Mouse (Mus musculus): ENCODE measurements at regions not wholly inside any gene's neighbourhood (a gene's known extent, or its start where the extent isn't known, plus 50 kb on each side); places are given as distances from the start of the nearest gene placed in this dataset.

- intact Hi-C loops (cut with DNase I): no loop called here
- no peak for DNase-seq (ENCODE audit: low spot score in 2 of 2)
These were observed 57.6 kb upstream of the D1Pas1 start for GRCm38 (mm10) chr1:186909518-186910105.

DNA sequence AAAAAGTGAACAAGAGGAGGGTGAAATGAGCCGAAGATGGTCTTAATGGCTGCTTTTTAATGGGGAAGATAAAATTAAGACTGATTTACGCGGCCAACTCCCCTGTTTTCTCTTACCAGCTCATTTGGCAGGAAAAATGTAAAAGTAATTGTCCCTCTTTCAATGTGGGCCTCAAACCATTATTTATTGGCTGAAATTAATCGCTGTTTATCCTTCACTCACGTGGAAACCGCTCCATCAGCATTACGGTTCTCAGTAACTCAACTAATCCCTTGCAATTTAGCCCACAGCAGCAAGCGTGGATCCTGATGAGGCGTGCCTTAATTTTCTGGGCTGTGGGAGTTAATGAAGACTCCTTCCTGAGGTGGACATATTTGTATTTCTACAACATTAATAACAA is 58.1 kb upstream of the D1Pas1 start:
- intact Hi-C loops (cut with DNase I): no loop called here
- DNase-seq (ENCODE audit: low spot score in 2 of 2): no peak

GRCm38 (mm10) chr1:186907409-186908170 is 59.6 kb upstream of the D1Pas1 start:
- intact Hi-C loops (cut with DNase I): no loop called here
- no peak for DNase-seq (ENCODE audit: low spot score in 2 of 2)

DNA sequence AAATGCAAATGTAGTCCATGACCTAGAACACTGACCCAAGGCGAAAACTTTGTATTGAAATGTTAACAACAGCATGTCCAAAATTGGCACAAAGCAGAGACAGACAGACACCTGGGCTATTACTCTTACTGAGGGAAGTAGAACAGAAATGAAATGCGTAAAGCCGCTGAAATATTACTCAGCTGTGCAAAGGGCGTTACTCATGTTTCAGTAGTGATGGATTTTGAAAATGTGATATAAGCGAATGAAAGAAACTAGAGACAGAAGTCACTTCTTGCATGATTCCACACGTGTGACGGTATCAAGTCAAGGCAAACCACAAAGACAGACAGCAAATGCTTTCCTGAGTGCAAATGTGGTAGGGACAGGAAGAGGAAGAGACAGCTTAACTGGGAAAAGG is 61.3 kb upstream of the D1Pas1 start:
- DNase-seq (ENCODE audit: low spot score in 2 of 2): no peak

GRCm38 (mm10) chr1:186901548-186901947 is 65.7 kb upstream of the D1Pas1 start:
- DNase-seq (ENCODE audit: low spot score in 2 of 2): no peak
- intact Hi-C loops (cut with DNase I): no loop called here

More for the DNA sequence above, 61.3 kb upstream of the D1Pas1 start:
- intact Hi-C loops (cut with DNase I): no loop called here

DNA sequence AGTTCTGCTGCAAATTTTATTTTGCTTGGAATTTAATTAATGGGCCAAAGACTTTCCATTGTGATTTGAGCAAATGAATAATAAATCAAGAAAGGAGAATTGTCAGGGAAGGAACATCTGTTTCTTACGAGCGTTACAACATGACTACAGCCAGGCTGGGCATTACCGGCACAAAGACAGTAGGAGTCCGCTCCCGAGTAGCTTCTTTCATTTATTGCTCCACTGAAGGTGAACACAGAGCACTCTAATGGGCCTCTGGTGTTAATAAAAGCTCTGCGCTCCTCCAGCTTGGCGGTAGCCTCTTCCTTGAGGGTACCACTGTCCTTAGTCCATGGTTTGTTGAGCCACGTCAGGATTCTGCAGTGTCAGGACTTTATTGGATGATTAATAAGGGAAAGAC is 69.0 kb upstream of the D1Pas1 start:
- DNase-seq (ENCODE audit: low spot score in 2 of 2): no peak
- intact Hi-C loops (cut with DNase I): no loop called here

DNA sequence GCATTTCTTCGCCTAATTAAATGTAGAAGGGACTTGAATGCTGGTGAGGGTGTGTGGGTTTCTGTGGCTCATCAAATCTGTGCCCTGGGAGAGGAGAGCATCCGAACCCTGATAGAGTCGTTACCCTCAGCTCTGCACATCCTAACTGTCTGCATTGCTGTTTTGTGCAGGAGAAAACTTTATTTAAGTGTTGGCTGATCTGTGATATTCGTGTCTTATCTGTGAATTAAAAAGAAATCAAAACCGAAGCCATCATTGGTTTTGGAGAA is 77.7 kb upstream of the D1Pas1 start:
- no peak for DNase-seq (ENCODE audit: low spot score in 2 of 2)
- intact Hi-C loops (cut with DNase I): no loop called here

GRCm38 (mm10) chr1:186888767-186889583 is 78.2 kb upstream of the D1Pas1 start:
- no peak for DNase-seq (ENCODE audit: low spot score in 2 of 2)
- intact Hi-C loops (cut with DNase I): no loop called here

DNA sequence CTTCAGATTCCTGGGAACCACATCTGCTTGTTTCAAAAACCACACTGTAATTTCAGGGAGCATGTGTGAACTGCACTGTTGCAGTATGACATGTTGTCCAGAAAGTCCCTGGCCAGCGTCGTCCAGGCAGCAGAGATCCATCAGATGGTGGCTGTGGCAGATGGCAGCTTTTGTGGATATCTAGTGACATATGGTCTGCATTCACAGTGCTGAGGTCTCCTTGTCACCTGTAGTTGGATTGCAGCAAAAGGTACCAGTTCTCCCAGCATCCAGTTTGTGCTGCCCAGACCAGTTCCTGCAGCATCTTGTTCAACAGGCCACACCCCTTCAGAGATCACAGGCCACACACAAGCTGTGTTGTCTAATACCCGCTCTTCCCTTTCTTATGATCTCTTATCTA is 80.1 kb upstream of the D1Pas1 start:
- DNase-seq (ENCODE audit: low spot score in 2 of 2): no peak
- intact Hi-C loops (cut with DNase I): no loop called here

DNA sequence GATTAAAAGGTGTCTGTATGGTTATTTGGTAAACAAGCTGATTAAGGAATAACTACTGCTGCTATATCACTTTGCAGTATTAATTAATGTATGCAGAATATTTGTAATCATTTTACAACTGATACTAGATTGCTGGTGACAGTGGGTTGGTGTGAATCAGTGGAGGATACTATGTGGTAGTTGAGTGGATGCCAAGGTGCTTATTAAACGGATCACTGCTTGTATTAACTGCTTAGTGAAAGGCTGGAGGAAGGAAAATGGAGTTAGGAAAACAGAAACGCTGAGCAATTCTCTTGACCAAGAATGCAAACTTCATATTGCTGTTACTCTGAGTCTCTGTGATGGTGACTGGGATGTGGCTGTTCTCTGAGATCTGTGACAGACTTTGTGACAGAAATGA is 86.8 kb upstream of the D1Pas1 start:
- no peak for DNase-seq (ENCODE audit: low spot score in 2 of 2)
- intact Hi-C loops (cut with DNase I): no loop called here

GRCm38 (mm10) chr1:186860608-186861444 is 106.4 kb upstream of the D1Pas1 start:
- intact Hi-C loops (cut with DNase I): no loop called here
- DNase-seq (ENCODE audit: low spot score in 2 of 2): no peak

DNA sequence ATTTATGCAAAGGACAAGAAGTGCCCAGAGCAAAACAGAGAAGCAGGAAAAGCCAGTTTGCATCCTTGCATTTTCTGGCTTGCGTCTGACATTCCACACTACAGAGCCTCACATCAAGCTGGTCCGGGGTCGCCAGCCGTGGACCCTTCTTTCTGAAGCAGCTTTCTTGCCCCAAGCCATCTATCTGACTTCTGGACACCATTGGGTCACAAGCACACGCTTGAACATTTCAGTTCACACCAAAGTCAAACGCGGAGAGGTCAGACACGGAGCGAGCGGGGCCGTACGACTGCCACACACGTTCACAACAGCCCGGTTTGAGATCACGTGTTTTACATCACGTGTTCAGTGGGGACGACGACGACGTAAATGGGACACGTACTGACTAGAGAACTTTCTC is 108.9 kb upstream of the D1Pas1 start:
- intact Hi-C loops (cut with DNase I): no loop called here
- DNase-seq (ENCODE audit: low spot score in 2 of 2): no peak

DNA sequence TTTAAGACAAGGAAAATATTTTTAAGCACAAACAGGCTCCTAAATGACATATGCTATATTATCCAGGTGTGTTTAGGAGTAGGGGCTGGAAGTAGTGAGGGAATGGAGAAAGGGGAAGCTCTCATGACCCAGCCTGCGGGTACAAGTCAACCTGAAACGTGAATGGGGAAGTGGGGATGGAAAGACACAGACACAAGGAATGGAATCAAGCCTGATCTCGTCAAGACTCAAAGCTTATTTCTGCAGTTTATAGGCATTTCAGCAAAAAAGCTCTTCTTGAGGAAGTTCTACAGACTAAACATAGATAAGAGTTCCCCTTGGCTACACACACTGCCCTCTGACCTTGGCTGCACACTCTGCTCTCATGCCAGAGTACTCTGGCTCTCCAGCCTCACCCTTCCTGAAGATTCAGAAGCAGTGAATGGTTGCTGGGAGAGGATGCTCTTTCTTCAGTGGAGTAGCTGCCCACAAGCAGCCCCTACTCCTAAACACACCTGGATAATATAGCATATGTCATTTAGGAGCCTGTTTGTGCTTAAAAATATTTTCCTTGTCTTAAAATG is 106.4 kb upstream of the Rrp15 start:
- intact Hi-C loops (cut with DNase I): no loop called here
- DNase-seq (ENCODE audit: low spot score in 2 of 2): no peak

- no peak for DNase-seq (ENCODE audit: low spot score in 2 of 2)
- intact Hi-C loops (cut with DNase I): no loop called here
These were observed 96.1 kb upstream of the Rrp15 start for GRCm38 (mm10) chr1:186845256-186845655.

- peak; percentile 13 for DNase-seq (ENCODE audit: low spot score in 2 of 2)
- intact Hi-C loops (cut with DNase I): loop anchor here (10.0 kb wide), 1 partner anchor 301 kb away; no protein-coding TSS in a partner anchor
These were observed 85.0 kb upstream of the Rrp15 start for GRCm38 (mm10) chr1:186833896-186834800.

DNA sequence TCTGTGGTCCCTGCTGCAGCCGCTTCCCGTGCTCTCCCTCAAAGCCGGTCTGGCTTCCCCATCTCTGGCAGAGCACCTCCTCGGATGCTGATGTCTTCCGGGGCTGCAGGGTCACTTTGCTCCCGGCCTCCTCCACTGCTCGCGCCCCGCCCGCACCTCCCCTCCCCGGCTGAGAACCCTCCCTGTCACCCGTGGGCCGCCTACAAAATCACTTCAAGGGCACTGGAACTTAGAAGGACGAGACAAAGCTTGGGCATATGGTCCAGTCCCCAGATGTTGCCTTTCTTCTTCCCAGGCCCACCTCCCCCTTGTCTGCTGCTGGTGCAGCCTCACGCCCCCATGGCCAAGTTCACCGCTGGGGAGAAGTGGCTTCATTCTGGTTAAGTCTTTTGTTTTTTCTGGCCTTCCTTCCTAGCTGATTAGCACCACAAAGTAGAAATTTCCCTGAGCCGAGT is 84.3 kb upstream of the Rrp15 start:
- intact Hi-C loops (cut with DNase I): loop anchor here (10.0 kb wide), 1 partner anchor 301 kb away; no protein-coding TSS in a partner anchor
- no peak for DNase-seq (ENCODE audit: low spot score in 2 of 2)

- intact Hi-C loops (cut with DNase I): no loop called here
- peak in 1 of 2 experiments; percentile 17 for DNase-seq (ENCODE audit: low spot score in 2 of 2)
These were observed 78.6 kb upstream of the Rrp15 start for GRCm38 (mm10) chr1:186827773-186828172.

DNA sequence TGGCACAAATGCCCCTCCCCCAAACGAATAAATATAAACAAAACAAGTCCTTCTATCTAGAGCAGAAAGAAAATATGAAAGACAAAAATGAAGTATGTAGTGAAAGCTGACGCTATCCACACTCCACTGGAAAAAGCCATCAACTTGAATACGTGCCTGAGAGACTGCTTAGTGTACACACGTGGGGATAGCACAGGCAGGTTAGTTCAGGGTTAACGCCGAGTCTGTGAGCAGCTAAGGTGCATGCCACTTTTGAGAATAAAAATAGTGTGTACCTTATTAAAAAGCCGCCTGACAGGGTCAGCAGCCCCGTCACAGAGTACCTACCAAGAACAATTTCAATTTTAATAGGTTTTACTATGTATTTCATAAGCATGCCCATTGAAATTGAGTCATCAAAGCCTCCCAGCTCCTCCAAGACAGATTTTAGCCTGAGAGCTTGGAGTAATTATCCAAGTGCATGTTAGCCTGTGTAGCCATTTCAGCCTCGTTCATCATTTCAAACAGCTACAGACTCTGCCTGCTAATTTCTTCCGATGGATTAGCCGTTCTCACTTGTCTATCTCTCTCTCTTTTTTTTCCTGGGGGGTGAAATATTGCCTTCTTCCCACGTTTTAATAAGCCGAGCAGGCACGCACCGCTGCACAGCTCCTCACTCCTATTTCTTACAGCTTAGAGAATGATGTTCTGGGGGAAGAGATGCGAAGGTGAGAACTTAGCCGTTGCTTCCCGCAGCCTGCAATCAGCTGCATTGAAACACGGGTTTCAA is 59.2 kb upstream of the Rrp15 start:
- intact Hi-C loops (cut with DNase I): no loop called here
- DNase-seq (ENCODE audit: low spot score in 2 of 2): no peak

Data from left cerebral cortex, postnatal 36 days (tissue).